Mouse (Mus musculus) mouse trophoblast stem cell (cell line): ENCODE data around the gene Btbd3.

Experiments used
- in situ Hi-C, 2 experiments: fragments of 300-500 bp; cut with MseI, MboI; formaldehyde crosslinking; loops; 2 replicates in 1 of 2; 3 replicates in 1 of 2; pipeline ENCODE4 v1.15.1; 2025

Btbd3 gene

DNA sequence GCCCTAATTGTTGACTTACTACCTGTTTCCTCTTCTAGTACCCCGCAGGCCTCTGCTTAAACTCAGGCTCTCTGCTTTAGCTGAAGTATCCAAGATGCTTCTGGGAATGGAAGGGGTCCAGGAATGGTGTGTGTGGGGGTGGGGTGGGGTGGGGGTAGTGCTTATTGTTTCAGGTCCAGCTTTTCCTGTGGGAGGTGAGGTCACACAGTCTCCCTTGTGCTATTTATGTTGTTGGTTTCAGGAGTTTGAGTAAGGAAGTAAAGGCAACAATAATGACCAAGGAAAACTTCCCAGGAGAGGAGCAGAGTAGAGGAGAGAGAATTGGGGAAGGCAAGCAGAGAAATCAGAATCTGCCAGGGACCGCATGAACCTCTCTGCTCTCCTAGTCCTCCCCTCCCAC lies 128.4 kb downstream of the Btbd3 start:
- in situ Hi-C loops: no loop called here

DNA sequence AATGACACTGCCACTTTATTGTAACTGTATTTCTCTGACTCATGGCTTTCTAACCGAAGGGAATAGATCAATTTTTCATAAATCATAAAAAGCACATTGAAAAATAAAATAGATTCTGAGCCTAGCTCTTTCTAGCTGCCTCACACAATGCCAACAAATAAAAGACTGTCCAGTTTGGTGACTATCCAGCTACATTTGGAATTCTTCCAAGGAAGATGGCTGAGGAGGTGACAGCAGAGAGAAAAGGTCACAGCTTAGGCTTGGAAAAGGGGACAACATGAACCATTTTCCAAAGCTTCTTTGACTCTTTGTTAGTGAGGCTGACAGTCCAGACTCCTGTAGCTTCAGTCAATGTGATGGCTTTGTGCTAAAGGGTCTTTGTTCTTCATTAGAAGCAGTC lies 132.2 kb downstream of the Btbd3 start:
- in situ Hi-C loops: no loop called here

DNA sequence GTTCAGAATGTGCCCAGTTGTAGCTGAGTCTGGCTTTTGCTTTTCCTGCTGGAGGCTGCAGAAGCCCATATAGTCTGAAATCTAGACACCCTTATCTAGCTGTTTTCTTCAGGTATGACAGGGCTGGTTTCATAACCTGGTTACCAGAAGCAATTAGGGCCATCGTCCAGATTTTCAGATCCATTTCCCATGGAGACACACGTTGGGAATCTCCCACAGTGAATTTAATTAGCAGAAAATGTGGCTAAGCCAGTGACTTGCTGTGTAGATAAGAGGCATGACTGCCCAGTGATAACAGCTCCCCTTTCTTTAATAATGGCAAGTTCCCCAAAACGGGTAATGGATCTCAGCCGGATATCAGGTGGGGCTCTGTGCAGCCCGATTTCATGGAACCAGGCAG lies 146.7 kb downstream of the Btbd3 start:
- in situ Hi-C loops: no loop called here

DNA sequence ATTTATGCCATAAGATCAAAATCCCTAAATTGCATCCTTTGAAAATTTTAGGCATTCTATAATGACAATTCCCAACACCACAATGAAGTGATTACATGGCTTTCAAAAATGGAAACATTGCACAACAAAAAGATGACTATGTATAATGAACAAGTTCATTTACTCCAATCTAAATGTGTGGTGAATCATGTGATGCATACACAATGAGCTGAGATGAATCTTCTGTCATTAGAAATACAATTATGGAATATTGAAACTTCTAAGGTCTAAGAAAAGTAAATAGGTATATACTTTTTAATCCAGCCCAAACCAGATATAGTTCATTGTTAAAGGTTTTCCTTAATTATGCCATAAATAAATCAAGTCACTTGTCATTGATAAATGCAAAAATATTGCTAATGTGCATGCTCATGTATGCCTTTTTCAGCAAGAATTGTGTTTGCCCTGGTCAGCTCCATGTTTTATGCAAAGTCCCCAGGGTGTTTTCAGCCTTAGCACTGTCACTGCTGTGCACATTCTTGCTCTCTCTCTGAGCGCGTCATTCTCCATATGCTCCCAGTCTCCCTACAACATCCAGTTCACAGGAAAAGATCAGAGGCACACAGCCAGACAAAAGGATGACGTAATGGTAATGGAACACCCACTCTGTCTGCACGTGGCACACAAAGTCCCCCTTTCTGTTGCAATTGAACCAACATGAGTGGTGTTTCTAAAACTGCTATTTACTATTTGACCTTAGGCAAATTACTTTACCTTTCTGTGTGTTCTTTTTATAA lies 149.6 kb downstream of the Btbd3 start:
- in situ Hi-C loops: no loop called here

DNA sequence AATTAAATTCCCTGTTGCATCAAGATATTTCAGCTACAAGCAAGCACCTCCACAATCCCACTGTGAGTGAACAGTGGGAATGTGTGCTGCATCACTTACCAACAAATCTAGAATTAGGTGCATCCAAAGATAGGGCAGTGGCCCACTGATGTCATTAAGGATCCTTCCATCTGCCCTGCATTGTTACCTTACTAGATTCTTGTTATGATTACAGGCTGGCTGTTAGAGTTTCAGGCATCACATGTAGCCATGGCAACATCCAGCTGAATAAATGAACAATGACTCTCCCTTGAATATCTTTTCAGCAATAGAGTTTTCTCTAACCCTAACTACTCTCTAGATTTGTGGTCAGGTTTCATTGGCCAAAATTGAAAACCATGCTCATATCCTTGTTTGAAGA lies 150.3 kb downstream of the Btbd3 start:
- in situ Hi-C loops: no loop called here

DNA sequence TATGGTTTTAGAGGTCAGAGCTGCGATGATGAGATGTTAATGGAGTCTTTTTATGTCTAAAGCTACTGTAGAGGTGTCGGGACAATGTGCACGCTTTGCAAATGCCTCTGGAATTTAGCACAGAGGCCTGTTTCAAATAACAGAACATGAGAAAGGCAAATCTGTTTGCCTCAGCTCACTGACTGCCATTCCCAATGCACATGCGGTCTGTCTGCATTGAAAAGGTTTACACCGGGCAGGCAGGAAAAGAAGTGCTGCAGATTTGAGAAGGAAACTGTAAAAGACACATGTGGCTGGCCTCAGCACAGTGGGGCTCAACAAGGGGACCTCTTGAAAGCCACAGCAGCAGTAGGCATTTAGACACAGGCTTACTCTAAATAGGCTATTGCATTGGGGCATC lies 156.2 kb downstream of the Btbd3 start:
- in situ Hi-C loops: no loop called here

DNA sequence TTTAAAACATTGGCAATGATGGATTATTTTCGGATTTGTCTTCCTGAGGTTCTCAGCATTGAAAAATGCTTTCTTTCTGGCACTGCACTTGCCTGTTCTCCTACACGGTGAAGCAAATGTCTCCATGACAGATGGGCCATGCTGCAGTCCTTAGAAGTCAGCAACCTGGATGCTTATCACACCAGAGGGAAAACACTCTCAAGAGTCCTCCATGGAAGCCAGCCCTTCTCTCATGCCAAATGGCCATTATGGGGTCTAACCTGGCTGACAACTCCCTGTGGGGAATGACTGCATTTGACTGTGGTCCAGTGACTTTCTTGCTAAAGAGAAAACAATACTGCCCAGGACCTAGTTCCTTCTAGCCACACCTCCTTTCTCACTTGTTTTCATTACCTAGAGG lies 166.0 kb downstream of the Btbd3 start:
- in situ Hi-C loops: no loop called here

DNA sequence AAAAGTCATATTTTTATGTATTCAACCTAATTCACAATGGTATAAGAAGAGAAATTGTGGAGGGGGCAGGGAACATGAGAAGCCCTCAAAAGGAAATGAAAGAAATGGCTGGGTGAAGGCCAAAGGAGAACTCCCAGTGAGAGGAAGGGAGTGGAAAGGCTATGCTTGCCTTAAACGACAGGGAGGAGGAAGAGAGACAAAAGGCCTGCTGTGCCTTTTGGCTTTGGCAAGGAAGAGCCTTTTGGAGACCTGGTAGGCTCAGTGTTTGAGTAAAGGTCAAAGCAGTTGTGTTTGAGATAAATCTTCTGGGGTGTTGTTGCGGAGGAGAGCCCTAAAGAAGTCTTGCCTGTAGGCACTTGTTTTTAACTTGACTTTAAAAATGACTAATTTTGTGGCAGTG lies 175.6 kb downstream of the Btbd3 start:
- in situ Hi-C loops: no loop called here

DNA sequence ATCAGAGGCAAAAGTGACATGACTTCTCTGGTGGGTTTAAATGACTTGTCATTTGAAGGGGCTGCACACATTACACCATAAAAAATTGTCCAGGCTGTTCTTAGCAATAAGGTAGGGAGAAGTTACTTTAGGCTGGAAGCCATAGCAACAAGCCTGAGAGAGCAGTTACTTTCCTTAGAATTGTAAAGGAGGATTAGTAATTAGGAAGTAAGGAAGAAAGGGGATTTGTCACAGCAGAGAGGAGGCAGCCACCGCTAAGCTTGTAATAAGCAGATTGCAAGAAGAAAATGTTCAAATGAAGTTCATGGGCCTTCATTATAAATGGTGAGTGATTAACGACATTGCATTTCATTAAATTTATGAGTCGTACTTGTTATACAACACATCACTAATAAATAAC lies 190.1 kb downstream of the Btbd3 start:
- in situ Hi-C loops: no loop called here

DNA sequence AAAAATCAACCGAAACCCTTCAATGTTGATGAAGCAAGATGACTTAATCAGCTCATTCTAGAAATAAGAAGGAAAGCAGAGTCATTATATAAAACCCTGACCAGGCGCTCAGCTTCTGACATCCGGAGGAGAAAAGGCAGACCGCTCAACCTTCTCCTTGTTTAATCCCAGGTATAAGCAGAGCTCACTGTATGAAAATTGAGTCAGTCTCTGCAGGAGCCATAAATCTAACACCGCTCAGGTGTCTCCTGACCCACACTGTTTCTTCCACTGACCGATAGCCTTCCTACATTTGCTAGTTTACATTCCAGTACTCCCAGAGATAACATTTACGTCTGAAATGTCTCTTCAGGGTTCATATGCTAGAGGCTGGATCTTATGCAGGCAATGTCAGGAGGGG lies 190.6 kb downstream of the Btbd3 start:
- in situ Hi-C loops: no loop called here

DNA sequence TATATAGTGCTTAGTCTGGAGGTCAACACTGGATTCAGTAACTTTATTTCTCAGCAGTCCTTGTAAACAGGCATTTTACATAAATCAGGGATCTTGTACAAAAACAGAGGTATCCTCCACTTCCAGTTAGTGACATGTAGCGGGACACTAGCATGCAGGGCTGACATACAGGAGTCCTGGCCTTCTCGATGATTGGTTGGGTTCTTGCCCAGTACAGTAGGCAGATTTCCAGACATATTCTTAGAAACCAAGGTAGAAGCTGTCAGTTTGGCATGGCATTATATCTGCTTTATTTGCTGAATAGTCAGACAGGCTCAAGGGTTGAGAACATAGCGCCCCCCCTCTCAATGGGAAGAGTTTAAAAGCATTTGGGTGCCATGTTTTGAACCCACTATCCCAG lies 191.3 kb downstream of the Btbd3 start:
- in situ Hi-C loops: no loop called here

DNA sequence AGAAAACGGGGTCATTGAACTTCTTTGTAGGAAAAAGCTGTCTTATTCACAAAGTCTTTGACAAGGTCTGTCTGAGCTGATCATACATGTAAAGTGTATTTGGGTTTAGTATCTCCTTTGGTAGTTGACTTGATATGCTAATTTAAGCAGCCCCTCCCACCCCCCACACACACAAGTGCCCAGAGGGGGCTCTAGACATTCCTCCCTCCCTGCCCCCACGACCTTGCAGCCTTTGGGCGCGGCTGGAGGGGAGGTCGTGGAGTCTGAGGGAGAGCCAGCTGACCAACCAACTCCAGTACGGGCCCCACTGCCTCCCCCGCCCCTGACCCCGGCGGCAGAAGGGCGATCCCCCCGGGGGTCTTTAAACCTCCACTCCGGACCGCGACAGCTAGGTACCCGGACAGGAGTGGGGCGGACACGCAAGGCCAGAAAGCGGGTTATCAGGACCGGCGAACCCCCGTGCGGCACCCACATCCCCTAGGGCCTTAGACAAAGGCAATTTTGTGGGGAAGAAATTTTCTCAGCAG lies 211.7 kb downstream of the Btbd3 start:
- in situ Hi-C loops: no loop called here

DNA sequence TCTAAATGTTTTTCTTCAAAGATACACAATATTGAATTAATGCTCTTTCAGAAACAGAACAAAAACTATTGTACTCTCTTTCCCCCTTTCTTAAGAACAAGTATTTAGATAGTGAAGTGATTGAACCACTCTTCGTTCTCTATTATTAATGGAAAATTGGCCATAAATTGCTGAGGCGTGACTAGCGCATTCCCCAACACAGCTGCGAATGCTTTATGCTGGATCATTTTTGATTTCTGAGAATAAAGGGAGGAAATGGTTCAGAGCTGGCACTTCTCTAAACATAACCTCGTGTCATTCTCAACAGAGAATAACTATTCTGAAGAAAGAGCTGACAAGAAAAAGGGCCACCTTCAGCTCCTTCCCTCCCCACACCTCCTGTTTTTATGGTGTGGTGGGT lies 217.0 kb downstream of the Btbd3 start:
- in situ Hi-C loops: no loop called here

DNA sequence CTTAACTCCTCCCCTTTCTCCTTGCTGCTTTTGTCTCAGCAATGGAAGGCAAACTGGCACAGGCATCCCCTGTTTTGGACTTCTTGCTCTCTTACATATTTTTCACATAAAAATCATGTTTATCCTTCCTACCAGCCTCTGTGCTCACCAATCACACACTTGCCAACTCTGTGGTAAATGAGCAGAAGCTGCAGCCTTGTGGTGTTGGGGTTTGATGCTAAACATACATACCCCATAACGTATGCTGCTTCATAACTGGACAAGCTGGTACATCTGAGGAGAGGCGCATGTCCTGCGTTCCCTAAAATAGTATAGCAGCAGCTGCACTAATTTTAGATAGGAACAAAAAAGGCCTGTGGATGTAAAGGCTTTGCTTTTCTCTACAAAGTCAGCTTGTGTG lies 220.1 kb downstream of the Btbd3 start:
- in situ Hi-C loops: no loop called here

DNA sequence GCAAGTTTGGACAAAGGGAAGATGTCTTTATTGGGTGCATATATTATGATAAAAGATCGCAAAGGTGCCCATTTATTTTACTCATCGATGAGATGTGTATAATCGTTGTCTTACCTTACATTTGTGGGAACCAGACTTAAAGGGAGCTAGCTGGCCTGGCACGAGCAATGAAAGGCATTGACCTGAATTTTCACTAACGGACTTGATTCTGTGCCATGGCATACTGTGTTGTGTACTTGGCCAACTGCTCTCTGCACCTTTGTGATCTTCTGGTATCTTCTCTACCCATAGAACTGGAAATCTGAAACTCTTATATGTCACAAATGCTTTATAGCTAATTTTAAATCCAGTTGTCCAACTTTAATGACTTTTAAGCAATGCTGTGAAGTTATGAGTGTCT lies 220.9 kb downstream of the Btbd3 start:
- in situ Hi-C loops: no loop called here

DNA sequence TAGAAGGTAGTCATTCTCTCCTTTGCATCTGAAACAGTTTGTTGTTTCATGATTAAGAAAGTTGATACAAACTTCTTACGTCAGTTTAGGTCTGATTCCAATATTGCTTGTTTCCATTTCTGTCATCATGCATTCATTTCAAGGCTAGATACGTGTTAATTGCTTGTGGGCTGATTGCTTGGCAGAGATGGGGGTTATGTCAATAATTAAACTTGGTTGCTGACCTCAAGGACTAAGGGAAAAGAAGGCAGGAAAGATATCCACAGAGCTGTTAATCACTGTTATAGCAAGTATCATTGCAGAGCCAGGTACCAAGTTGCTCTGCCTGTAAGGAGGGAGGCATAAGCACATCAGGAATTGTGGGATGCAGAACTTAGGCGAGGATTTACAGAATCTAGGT lies 226.2 kb downstream of the Btbd3 start:
- in situ Hi-C loops: no loop called here

DNA sequence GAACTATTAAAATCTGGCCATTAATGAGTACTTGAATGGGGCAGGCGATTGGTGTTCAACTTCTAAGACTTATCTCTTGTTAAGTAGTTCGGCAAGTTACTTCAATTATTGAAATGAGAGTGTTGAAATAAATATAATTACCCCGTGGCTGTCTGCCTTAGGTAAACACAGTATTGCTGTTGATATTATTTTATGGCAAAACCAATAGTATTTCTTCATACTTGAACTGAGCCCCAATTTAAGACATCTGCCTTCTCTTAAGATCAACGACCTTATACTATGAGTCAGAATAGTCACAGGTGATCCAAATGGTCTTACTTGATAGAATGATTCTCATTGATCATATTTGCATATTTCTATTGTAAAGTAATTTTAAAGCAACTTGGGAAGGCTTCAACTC lies 228.5 kb downstream of the Btbd3 start:
- in situ Hi-C loops: no loop called here

DNA sequence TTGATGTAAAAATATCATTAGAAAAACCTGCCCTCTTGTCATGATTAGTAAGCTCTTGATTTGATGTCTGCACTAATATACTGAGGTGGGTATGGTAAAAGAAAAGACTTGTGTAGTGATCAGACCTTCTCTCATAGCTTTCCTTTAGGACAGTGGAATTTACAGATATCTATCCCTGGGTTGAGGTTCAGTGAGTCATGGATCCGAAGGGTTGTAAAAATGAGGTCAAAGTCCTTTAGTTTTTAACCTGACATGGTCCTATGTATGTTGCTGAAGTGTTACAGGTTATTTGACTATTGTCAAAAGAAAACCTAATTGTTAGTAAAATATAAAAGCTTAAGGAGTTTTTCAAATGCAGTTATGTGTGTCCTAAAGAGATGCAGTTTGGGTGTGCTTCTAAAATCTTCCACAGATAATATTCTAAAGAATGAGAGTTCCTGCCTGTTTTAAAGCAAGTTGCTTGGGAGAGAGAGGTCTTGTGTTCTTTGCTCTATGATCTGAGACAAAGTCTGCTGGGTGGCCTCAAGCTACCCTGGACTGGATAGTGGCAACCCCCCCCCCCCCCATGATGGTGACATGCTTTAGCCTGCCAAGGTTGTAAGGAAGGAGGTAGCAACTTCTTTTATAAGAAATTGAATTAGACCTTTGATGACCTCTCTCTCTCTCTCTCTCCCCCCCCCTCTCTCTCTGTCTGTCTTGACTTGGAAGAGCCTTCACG lies 234.5 kb downstream of the Btbd3 start:
- in situ Hi-C loops: no loop called here

DNA sequence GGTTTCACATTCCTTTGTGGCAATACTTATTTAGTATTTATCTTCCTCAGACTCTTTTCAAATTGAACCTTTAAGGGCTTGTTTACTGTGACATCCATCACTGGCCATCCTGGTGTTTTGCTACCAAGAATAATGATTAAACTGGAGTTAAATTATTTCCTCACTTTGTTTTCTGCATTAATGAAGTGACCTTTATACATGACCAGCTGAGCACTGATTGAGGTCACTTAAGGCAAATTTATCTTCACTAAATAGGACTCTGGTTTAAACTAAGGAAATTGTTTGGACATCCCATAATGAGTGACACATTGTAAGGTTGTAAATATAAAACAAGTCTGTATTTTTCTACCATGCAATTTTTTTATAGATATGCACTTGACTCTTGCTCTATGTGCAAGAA lies 235.8 kb downstream of the Btbd3 start:
- in situ Hi-C loops: no loop called here

DNA sequence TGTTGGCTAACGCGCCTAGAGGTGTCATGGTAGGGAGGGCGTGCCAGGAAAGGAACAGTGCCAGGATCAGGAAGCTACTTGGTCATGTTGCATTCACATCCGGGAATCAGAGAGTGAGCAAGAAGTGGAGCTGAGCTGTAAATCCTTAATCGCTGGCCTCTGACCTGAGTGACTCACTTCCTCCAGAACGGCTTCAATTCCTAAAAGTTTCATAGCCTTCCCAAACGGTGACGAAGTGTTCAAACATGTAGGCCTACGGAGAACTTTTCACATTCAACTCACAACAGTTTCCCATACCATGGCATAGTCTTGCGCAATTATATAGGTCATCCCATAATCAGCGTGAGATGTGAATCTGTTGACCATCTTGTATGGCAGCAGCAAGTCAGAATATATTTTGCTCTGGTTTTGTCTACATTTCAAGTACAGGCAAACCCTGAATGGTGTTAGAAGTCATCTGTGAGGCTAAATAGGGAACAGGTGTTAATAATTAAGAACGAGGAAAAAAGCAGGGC lies 247.6 kb downstream of the Btbd3 start:
- in situ Hi-C loops: no loop called here

DNA sequence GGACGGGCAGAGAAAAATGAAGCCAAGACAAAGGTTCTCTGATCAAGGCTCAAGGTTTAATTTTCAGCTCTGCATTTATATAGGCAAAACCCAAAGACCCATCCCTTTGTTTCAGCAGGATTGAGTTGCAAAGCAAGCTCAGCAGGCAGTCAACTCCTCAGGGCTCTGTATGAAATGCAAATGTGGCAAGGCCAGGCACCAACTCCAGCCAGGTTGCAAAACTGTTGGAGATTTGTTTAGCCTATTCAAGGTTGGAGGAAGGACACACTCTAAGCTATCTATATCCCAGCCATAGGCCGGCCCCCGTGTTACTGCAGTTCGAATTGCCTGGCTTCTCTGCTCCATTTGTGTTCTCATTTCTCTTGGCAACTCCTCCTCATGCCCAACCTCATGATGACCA lies 259.2 kb downstream of the Btbd3 start:
- in situ Hi-C loops: no loop called here

DNA sequence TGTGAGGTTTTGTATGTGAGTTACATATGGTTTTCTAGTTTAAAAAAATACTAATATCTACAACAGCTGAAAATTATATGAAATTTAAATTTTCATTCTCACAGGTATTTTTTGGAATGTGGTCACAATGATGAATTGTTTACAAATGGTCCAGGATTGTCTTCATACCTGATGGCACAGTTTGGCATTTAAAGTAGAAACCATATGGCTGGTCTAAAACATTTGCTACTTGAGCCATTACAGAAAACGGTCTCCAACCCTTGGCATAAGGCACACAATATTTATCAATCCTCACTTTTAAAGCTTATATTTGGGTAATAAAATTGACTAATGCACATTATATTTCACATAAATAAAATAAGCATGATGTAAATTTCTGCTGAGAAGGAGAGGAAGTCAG lies 272.1 kb downstream of the Btbd3 start:
- in situ Hi-C loops: no loop called here
